Mouse (Mus musculus): ENCODE measurements around the gene Sirt7. TPM values are rescaled to one million over a fixed set of nuclear protein-coding genes. Genes with fewer than 3 reads are reported as not detected.

Sirt7 gene
- polyA plus RNA-seq, 1 experiment from 2014 or later, result 32.9 TPM

DNA sequence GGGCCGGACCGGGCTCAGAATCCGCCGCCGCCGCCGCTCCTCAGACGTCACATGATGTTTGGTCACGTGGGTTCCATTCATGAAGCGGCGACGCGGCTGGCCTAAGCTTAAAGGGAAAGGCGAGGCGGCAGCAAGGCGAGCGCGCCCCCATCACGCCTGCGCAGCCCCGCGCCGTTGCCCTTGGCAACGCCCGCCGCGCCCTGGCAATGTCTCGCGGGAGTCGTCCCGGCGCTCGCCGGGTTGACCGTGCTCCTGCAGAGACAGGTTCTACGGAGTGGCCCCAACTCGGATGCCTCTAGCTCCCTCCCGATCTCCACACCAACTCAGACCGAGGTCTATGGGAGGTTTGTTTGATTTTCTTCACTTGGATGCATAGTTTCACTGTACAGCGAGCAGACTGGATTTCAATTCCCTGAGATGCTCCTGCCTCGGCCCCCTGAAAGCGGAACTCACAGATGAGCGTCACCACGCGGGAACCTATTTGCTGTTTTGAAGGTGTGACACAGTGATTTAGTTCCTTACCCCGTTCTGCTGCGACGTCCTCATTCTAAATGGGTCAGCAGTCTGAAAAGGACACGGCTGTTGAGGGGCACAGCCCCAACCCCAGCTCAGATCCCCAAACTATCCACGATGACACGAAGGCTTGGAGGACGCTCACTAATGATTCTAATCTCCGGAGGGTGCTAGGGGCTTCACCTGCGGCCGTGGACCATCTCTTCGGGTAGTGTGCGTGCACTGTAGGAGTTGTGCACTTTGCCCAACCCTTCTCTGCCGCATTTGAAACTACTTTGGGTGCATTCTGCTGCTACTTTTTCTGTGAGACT, 8.7 kb upstream of the Sirt7 start, which contains the start of gene Mafg:
Gene Mafg, minus strand, starts transcription at position 81 of the 824 bp plus-strand sequence.
- H3K27ac ChIP-seq, result peak within 1 kb of the TSS; percentile 91
- peak within 1 kb of the TSS; percentile 93 for H3K9ac ChIP-seq
- peak within 1 kb of the TSS; percentile 99 for H3K4me3 ChIP-seq
- H3K4me1 ChIP-seq, result peaks cover 38% of the 10 kb centered on the region
- peaks cover 9% of the 10 kb centered on the region for H3K36me3 ChIP-seq
- 11% methylated on average over 58 of the region's 58 CpGs for WGBS
- peak within 1 kb of the TSS; percentile 80 for H3K4me2 ChIP-seq
- no peaks in the 10 kb centered on the region for H3K27me3 ChIP-seq
- ATAC-seq (ENCODE audit: insufficient number of reproducible peaks, low FRiP score, low TSS enrichment, low read depth), result peak; percentile 82
- no peaks in the 10 kb centered on the region for H3K9me3 ChIP-seq

DNA sequence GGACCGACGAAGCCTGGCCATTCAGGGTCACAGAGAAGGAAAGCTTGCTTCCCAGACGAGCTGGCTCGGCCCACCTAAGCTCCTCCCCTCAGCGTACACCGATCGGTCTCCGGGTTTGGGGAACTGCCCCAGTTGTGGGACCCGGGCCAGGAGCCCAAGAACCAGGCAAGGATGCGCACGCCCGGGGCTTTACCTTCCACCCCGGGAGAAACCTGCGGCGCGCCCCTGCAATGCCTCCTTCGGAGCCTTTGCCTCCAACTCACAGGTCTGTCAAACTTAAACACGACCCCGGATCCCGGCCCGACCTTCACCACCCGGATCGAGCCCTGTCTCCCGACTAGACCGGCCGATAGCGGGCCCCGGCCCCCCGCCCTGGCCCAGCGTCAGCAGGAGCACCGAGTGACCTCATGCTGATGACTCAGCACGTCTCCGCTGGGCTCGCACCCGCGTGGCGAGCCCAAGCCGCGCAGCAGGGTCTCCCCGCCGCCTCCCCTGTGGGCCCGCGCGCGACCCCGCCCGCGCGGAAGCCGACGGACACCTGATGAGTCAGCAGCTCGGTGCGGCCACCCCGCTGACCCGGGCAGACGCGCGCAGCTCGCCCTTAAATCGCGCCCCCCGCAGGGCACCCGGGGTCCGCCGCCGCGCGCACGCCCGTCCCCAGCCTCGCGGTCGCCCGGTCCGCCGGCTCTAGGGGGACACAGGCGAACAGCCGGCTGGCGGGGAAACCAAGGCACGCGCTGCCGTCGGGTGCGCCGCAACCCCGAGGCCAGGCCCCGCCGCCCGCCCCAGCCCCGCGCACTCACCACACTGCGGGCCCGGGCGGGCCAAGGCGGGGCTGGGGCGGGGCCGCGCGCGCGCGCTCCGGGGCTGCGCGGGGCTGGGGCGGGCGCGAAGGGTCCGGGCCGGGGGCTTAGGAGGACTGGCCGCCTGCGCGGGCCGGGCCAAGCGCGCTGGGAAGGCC, 7.8 kb upstream of the Sirt7 start:
- H3K36me3 ChIP-seq, result peaks cover 12% of the 10 kb centered on the region
- peak; percentile 80 for ATAC-seq (ENCODE audit: insufficient number of reproducible peaks, low FRiP score, low TSS enrichment, low read depth)
- peak overlapping the region; percentile 80 for H3K4me2 ChIP-seq
- peak overlapping the region; percentile 99 for H3K4me3 ChIP-seq
- peak overlapping the region; percentile 91 for H3K27ac ChIP-seq
- under 1% methylated on average over 100 of the region's 116 CpGs for WGBS
- no peaks in the 10 kb centered on the region for H3K9me3 ChIP-seq
- peaks cover 38% of the 10 kb centered on the region for H3K4me1 ChIP-seq
- H3K27me3 ChIP-seq, result no peaks in the 10 kb centered on the region
- H3K9ac ChIP-seq, result peak overlapping the region; percentile 93

DNA sequence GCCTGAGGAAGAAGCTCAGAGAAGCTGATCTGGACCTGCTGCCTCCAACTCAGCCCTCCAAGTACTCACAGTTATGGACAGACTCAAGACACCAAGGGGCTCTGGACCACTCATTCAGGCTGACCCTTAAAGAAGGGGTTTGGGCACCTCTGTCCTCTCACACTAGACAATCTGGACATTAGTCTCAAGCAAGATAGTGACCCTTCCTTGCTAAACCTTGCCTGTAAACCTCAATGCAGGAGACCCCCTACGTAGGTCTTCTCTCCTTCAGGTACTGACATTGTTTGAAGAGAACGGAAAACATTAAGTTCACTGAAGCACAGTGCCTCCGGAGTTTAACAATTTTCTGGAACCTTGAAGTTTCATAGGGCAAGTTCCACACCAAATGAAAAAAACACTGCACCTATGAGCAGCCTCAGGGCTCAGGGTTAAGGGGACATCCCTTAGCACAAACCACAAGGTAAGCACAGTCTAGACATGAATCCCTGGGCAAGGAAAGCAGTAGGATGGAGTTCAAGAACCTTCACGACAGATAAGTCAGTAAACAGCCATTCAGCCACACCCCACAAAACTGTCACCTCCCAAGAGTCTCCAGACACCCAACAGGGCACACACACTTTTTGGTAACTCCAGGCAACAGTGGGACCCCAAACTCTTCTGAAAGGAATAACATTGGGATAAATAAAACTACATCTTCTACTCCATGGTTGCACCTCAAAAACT, 6.8 kb upstream of the Sirt7 start:
- Histone ChIP-seq H3K36me3 (peaks cover 22% of the 10 kb centered on the region), H3K9me3 (no peaks in the 10 kb centered on the region), H3K4me2 (peak overlapping the region; percentile 80), H3K9ac (no peak overlapping the region), H3K27ac (peak overlapping the region; percentile 91; the same call in 1 of the 2 replicates), H3K27me3 (no peaks in the 10 kb centered on the region), H3K4me3 (peak overlapping the region; percentile 99), H3K4me1 (peaks cover 38% of the 10 kb centered on the region)
- ATAC-seq (ENCODE audit: insufficient number of reproducible peaks, low FRiP score, low TSS enrichment, low read depth), result no peak
- WGBS, result 62% methylated on average over 4 of the region's 4 CpGs

DNA sequence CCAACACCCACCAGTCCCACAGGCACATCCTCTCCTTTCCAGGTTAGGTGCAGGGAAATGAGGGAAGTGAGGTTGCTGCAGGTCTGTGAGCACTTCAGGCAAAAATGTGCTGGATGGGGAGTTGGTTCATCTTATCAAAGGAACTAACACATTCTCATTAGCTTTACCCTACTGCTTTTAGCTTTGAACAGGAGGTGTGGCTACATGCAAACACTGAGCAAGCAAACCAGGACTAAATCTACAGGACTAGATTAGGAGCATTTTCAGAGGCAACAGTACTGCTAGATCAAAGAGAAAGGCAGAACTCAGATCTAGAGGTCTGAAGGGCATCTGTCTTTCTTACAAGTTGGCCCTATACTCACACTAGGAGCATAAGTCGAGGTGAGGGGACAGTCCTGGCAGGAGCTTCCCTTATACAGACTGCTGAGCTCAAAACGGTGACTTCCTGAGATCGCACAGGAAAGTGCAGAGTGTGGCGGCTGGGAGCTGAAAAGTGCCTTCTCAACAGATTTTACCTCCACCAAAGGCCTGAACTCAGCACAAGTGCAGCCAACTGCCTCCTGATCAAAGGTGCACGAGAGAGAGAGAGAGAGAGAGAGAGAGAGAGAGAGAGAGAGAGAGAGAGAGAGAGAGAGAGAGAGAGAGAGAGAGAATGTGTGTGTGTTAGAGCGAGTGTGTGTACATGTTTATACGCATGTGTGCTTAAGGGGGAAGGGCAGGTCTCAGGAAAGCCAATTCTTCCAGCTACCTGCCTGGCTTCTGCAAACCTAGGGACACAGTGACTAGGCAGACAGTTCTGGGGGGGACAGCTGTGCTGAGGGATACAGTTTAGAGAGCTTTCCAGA, 6.1 kb upstream of the Sirt7 start:
- no peaks in the 10 kb centered on the region for H3K27me3 ChIP-seq
- 34% methylated on average over 7 of the region's 7 CpGs for WGBS
- no peak overlapping the region for H3K9ac ChIP-seq
- H3K9me3 ChIP-seq, result no peaks in the 10 kb centered on the region
- no peak for ATAC-seq (ENCODE audit: insufficient number of reproducible peaks, low FRiP score, low TSS enrichment, low read depth)
- H3K27ac ChIP-seq, result 0 out of 2 replicates have a peak overlapping the region, but pooled peaks have one; percentile 64
- H3K4me1 ChIP-seq, result peaks cover 38% of the 10 kb centered on the region
- peaks cover 27% of the 10 kb centered on the region for H3K36me3 ChIP-seq
- H3K4me2 ChIP-seq, result peak overlapping the region; percentile 80
- H3K4me3 ChIP-seq, result 0 out of 2 replicates have a peak overlapping the region, but pooled peaks have one; percentile 99

DNA sequence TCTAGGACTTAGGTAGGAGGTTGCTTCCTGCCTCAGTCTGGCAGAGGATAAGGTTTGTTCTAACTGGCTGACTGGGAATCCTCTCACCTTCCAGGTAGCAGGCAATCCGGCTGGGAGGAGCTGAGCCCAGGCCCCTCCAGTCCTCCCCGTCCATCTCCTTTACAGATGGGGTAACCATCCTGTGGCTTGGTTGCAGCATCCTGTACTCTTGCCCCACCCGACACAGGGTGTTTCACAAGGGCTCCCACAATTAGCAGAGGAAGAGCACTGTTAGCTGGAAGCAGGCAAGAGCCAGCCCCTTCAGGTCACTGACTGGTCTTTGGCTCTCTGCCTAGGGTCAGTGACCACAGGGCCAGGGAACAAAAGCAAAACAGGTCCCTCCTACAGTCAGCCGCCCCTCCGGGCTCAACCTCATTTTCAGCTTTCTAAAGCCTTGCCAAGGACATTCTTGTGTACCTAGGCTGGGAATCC, 5.4 kb upstream of the Sirt7 start:
- H3K9me3 ChIP-seq, result no peaks in the 10 kb centered on the region
- no peak for ATAC-seq (ENCODE audit: insufficient number of reproducible peaks, low FRiP score, low TSS enrichment, low read depth)
- no peaks in the 10 kb centered on the region for H3K27me3 ChIP-seq
- H3K4me2 ChIP-seq, result no peak overlapping the region
- peaks cover 27% of the 10 kb centered on the region for H3K36me3 ChIP-seq
- WGBS, result 63% methylated on average over 5 of the region's 5 CpGs
- H3K9ac ChIP-seq, result no peak overlapping the region
- peak overlapping the region; percentile 8; the same call in 1 of the 2 replicates for H3K4me3 ChIP-seq
- H3K4me1 ChIP-seq, result peaks cover 40% of the 10 kb centered on the region
- H3K27ac ChIP-seq, result peak overlapping the region; percentile 64

DNA sequence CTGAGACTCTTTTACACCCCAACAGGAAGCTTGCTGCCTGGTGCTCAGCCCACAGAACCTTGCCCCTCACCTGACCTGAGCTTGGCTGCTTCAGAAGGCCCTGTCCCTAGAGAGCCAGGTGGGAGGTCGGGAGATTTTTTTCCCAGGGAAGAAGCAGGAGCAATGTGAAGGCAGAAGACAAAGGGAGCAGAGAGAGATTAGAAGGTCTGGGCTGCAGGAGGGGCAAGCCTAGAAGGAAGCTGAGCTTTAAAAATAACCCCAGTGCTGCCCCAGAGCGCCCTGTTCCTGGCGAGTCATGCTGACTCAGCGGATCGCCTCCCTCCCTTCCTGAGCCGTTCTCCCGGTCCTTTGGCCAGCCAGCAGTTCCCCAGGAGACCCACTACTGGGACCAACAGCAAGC, 4.9 kb upstream of the Sirt7 start:
- no peaks in the 10 kb centered on the region for H3K9me3 ChIP-seq
- H3K9ac ChIP-seq, result 0 out of 2 replicates have a peak overlapping the region, but pooled peaks have one; percentile 14
- H3K4me1 ChIP-seq, result peaks cover 44% of the 10 kb centered on the region
- peak overlapping the region; percentile 8; the same call in 1 of the 2 replicates for H3K4me3 ChIP-seq
- H3K36me3 ChIP-seq, result peaks cover 27% of the 10 kb centered on the region
- WGBS, result 43% methylated on average over 7 of the region's 7 CpGs
- H3K4me2 ChIP-seq, result 0 out of 2 replicates have a peak overlapping the region, but pooled peaks have one; percentile 7
- H3K27me3 ChIP-seq, result no peaks in the 10 kb centered on the region
- H3K27ac ChIP-seq, result peak overlapping the region; percentile 64
- no peak for ATAC-seq (ENCODE audit: insufficient number of reproducible peaks, low FRiP score, low TSS enrichment, low read depth)

DNA sequence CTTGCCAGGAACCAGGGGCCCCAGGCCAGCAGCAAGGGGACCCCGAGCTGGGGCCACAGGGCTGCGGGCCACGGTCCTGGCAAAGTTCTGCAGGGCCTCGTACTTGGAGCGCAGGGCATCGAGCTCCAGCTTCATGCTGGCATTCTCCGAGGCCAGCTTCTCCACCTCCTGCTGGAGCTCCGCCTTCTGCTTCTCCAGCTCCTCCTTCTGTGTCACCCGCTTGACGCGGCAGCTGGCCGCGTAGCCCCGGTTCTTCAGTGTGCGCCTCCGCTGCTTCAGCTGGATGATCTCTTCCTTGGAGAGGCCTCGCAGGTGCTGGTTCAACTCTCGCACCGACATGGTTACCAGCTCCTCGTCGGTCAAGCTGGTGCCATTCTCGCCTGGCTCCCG, 4.3 kb upstream of the Sirt7 start:
- no peak for ATAC-seq (ENCODE audit: insufficient number of reproducible peaks, low FRiP score, low TSS enrichment, low read depth)
- Histone ChIP-seq H3K4me2 (no peak overlapping the region), H3K27ac (peak overlapping the region; percentile 64), H3K27me3 (no peaks in the 10 kb centered on the region), H3K4me3 (no peak overlapping the region), H3K9ac (no peak overlapping the region), H3K9me3 (no peaks in the 10 kb centered on the region), H3K36me3 (peaks cover 27% of the 10 kb centered on the region), H3K4me1 (peaks cover 44% of the 10 kb centered on the region)
- WGBS, result 84% methylated on average over 23 of the region's 23 CpGs

DNA sequence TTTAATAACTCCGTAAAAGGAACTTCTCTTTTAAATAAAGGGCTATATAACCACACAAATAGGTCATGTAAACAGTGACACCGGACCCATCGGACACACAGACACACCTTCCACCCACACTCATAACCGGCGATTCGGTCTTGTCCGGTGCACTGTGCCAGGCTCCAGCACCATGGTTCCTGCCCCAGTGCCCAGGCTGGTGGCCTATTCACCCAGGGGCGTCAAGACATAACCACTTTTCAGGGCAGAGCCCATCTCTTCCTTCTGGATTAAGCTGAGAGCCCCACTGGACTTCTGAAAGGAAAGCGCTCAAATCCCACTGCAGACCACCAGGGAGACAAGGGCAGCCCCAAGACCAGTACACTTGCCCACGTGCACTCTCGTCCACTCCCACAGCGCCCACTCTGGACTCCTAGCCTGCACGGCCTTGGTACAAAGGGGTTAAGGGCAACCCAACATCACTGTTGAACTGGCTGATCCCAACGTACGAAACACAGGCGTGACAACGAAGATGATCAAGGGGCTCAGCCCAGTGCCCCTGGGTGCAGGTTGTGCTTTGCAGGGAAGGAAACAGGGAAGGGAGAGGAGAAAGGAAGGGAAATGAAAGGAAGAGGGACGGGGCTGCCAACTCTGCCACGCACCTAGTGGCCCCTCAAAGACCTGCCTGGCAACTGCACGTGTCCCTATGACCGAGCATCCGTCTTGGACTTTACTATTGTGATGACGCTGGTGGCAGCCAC, 3.7 kb upstream of the Sirt7 start:
- peaks cover 27% of the 10 kb centered on the region for H3K36me3 ChIP-seq
- no peak overlapping the region for H3K27ac ChIP-seq
- H3K4me1 ChIP-seq, result peaks cover 45% of the 10 kb centered on the region
- H3K4me2 ChIP-seq, result no peak overlapping the region
- WGBS, result 92% methylated on average over 23 of the region's 23 CpGs
- no peak overlapping the region for H3K4me3 ChIP-seq
- no peaks in the 10 kb centered on the region for H3K27me3 ChIP-seq
- H3K9me3 ChIP-seq, result no peaks in the 10 kb centered on the region
- ATAC-seq (ENCODE audit: insufficient number of reproducible peaks, low FRiP score, low TSS enrichment, low read depth), result no peak
- no peak overlapping the region for H3K9ac ChIP-seq

DNA sequence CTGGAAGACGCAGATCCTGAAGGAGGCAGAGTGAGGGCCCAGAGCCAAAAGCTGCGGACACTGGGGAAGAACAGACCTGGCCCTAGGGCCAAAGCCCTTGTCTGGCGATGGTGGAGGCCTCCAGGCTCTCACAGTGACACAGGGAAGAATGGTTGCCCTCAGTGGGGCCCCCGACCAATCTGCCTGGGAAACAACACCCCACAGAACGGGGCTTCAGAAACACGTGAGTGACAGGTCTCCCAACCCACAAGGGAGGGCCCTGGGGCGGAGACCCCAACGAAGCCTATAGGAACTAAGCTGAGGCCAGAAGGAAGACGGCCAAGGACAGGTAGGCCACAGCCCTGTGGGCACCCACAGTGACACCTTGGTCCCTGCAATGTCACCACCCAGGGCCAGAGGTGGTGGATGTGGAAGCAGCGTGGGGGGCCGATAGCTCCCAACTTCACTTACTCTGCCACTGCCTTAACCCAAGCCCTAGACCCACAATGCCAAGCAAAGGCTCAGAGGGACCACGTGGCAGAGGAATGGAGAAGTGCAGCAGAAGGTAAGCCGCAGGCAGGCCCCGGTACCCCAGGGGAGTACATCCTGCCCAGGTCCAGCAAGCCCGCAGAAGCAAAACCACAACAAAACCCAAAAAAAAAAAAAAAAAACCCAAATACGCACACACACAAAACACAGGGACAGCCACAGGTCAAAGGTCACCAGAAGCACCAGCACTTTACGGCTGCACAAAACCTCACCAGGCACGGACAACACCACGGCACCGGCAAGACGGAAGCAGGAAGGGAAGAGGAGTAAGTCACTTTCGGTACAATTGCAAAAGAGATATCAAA, 2.6 kb upstream of the Sirt7 start:
- H3K4me3 ChIP-seq, result no peak overlapping the region
- no peak overlapping the region for H3K9ac ChIP-seq
- H3K27ac ChIP-seq, result no peak overlapping the region
- WGBS, result 83% methylated on average over 22 of the region's 22 CpGs
- no peaks in the 10 kb centered on the region for H3K9me3 ChIP-seq
- H3K36me3 ChIP-seq, result peaks cover 33% of the 10 kb centered on the region
- H3K4me1 ChIP-seq, result peaks cover 45% of the 10 kb centered on the region
- no peaks in the 10 kb centered on the region for H3K27me3 ChIP-seq
- no peak for ATAC-seq (ENCODE audit: insufficient number of reproducible peaks, low FRiP score, low TSS enrichment, low read depth)
- H3K4me2 ChIP-seq, result no peak overlapping the region

All from limb, embryonic 15.5 days (tissue).